Mouse (Mus musculus) intestine, embryonic 14.5 days (tissue): ENCODE data around the gene Rwdd1. TPM values are rescaled to one million over a fixed set of nuclear protein-coding genes. Genes with fewer than 3 reads are reported as not detected.
"Not testable (repeated sequence)": the region's sequence is repeated elsewhere in the genome, so short reads cannot be mapped to it uniquely, and the experiment has no call there.

Source experiments
- ATAC-seq: fragments of 200-750 bp; cut with Nextera tagmentation; replicated peaks from 2 replicates; pipeline ENCODE4 v1.8.0; 2017; ENCODE audit warnings: low read depth, moderate number of reproducible peaks, moderate TSS enrichment, moderate library complexity; ENCODE audit not compliant: low FRiP score, low TSS enrichment
- DNase-seq: peaks from one replicate; pipeline ENCODE4 v3.0.0-alpha.2; 2018; ENCODE audit warnings: low spot score
- H3K27ac ChIP-seq: fragments of 300-500 bp; sonication (generic); 2 replicates; pipeline ENCODE4 v1.5.1; 2014; ENCODE audit warnings: low read depth, mild to moderate bottlenecking, control low read depth
- H3K27me3 ChIP-seq: fragments of 300-500 bp; sonication (generic); replicated peaks from 2 replicates; pipeline ENCODE4 v1.6.1; 2014; ENCODE audit warnings: low read length, control low read depth; ENCODE audit not compliant: control insufficient read depth, insufficient read depth
- H3K36me3 ChIP-seq: fragments of 300-500 bp; sonication (generic); 2 replicates; pipeline ENCODE4 v1.6.1; 2014; ENCODE audit warnings: low read length, control low read depth; ENCODE audit not compliant: control insufficient read depth, insufficient read depth
- H3K4me1 ChIP-seq: fragments of 300-500 bp; sonication (generic); replicated peaks from 2 replicates; pipeline ENCODE4 v1.6.1; 2014; ENCODE audit warnings: low read length, control low read depth, mixed read lengths; ENCODE audit not compliant: control insufficient read depth, insufficient read depth
- H3K4me2 ChIP-seq: fragments of 300-500 bp; sonication (generic); 2 replicates; pipeline ENCODE4 v1.6.1; 2014; ENCODE audit warnings: low read length
- H3K4me3 ChIP-seq: fragments of 300-500 bp; sonication (generic); 2 replicates; pipeline ENCODE4 v1.5.1; 2014; ENCODE audit warnings: low read depth, low read length, control low read depth, mixed read lengths
- H3K9ac ChIP-seq: fragments of 300-500 bp; sonication (generic); 2 replicates; pipeline ENCODE4 v1.6.1; 2014; ENCODE audit warnings: mild to moderate bottlenecking, low read length
- H3K9me3 ChIP-seq: fragments of 300-500 bp; sonication (generic); 2 replicates; pipeline ENCODE4 v1.6.1; 2016; ENCODE audit warnings: low read length, control low read depth; ENCODE audit not compliant: control insufficient read depth
- WGBS: fragments of 180-500 bp; shearing (Covaris S2); extraction: QIAGEN DNeasy Blood & Tissue Kit; methylation state at CpG from one replicate; pipeline ENCODE4 v1.1.7; 2014; 5-methylcytosine and 5-hydroxymethylcytosine counted together
- polyA plus RNA-seq: library from polyadenylated mRNA; unstranded; fragments of >200 nt; fragmentation: Nextera tagmentation; extraction: Ambion mirVana; gene quantifications from 2 replicates; pipeline ENCODE4 v1.2.1, GENCODE M21; 2014

Rwdd1 gene
- polyA plus RNA-seq, 1 experiment from 2014 or later: 130 TPM

- H3K4me1 ChIP-seq: peaks cover 10% of the 10 kb centered on the region
- no peaks in the 10 kb centered on the region for H3K9me3 ChIP-seq
- ATAC-seq (no peak), DNase-seq (no peak)
- H3K4me3 ChIP-seq: peak overlapping the region; percentile 67
- H3K27me3 ChIP-seq: no peaks in the 10 kb centered on the region
- H3K27ac ChIP-seq: peak overlapping the region; percentile 92
- 0 out of 2 replicates have a peak, but pooled peaks cover 4% of the 10 kb centered on the region for H3K36me3 ChIP-seq
- H3K4me2 ChIP-seq: peak overlapping the region; percentile 85
- 0% methylated on average over 21 of the region's 21 CpGs for WGBS
- H3K9ac ChIP-seq: peak overlapping the region; percentile 91
Measured at GRCm38 (mm10) chr10:34018746-34019301, 600 bp downstream of the Rwdd1 start.

GRCm38 (mm10) chr10:34013241-34013640 lies 6.2 kb downstream of the Rwdd1 start:
- H3K27ac ChIP-seq: no peak overlapping the region
- no peak for ATAC-seq
- no peak overlapping the region for H3K4me3 ChIP-seq
- WGBS: 88% methylated on average over 2 of the region's 2 CpGs
- H3K36me3 ChIP-seq: peaks cover 14% of the 10 kb centered on the region; the same call in 1 of the 2 replicates
- no peak overlapping the region for H3K4me2 ChIP-seq
- no peak for DNase-seq
- H3K9me3 ChIP-seq: no peaks in the 10 kb centered on the region
- H3K9ac ChIP-seq: no peak overlapping the region
- no peaks in the 10 kb centered on the region for H3K27me3 ChIP-seq
- peaks cover 3% of the 10 kb centered on the region for H3K4me1 ChIP-seq

- H3K36me3 ChIP-seq: peaks cover 19% of the 10 kb centered on the region; the same call in 1 of the 2 replicates
- 95% methylated on average over 4 of the region's 4 CpGs for WGBS
- no peak overlapping the region for H3K9ac ChIP-seq
- H3K4me1 ChIP-seq: no peaks in the 10 kb centered on the region
- no peak for DNase-seq
- H3K4me2 ChIP-seq: no peak overlapping the region
- no peaks in the 10 kb centered on the region for H3K9me3 ChIP-seq
- no peaks in the 10 kb centered on the region for H3K27me3 ChIP-seq
- no peak overlapping the region for H3K4me3 ChIP-seq
- ATAC-seq: no peak
- no peak overlapping the region for H3K27ac ChIP-seq
Measured at GRCm38 (mm10) chr10:34012581-34012980, 6.8 kb downstream of the Rwdd1 start.

GRCm38 (mm10) chr10:33998397-33998796 lies 21.0 kb downstream of the Rwdd1 start:
- no peak for ATAC-seq
- H3K36me3 ChIP-seq: peaks cover 87% of the 10 kb centered on the region

GRCm38 (mm10) chr10:33996686-33997085 lies 22.7 kb downstream of the Rwdd1 start:
- WGBS: 94% methylated on average over 6 of the region's 8 CpGs
- peaks cover 87% of the 10 kb centered on the region for H3K36me3 ChIP-seq
- ATAC-seq, H3K9me3 ChIP-seq, DNase-seq, H3K4me2 ChIP-seq, H3K27me3 ChIP-seq, H3K4me3 ChIP-seq, H3K4me1 ChIP-seq, H3K27ac ChIP-seq, H3K9ac ChIP-seq: not testable (repeated sequence)

More at GRCm38 (mm10) chr10:33998397-33998796, 21.0 kb downstream of the Rwdd1 start:
- H3K4me3 ChIP-seq: no peak overlapping the region
- no peak overlapping the region for H3K27ac ChIP-seq
- no peak overlapping the region for H3K9ac ChIP-seq
- H3K4me2 ChIP-seq: no peak overlapping the region
- H3K9me3 ChIP-seq: no peaks in the 10 kb centered on the region
- H3K27me3 ChIP-seq: no peaks in the 10 kb centered on the region
- DNase-seq: no peak
- no peaks in the 10 kb centered on the region for H3K4me1 ChIP-seq

GRCm38 (mm10) chr10:33986771-33987170 lies 32.7 kb downstream of the Rwdd1 start:
- no peak overlapping the region for H3K4me2 ChIP-seq
- no peaks in the 10 kb centered on the region for H3K4me1 ChIP-seq
- H3K9ac ChIP-seq: no peak overlapping the region
- H3K9me3 ChIP-seq: no peaks in the 10 kb centered on the region
- no peaks in the 10 kb centered on the region for H3K27me3 ChIP-seq
- H3K4me3 ChIP-seq: no peak overlapping the region
- peak; percentile 66 for DNase-seq
- ATAC-seq: 0 out of 2 replicates have a peak, but pooled peaks have one; percentile 40
- H3K27ac ChIP-seq: no peak overlapping the region
- peaks cover 17% of the 10 kb centered on the region for H3K36me3 ChIP-seq
- 28% methylated on average over 4 of the region's 4 CpGs for WGBS

GRCm38 (mm10) chr10:33974781-33975494 lies 44.5 kb downstream of the Rwdd1 start:
- H3K9me3 ChIP-seq: peaks cover 4% of the 10 kb centered on the region; the same call in 1 of the 2 replicates
- H3K36me3 ChIP-seq: no peaks in the 10 kb centered on the region
- H3K9ac ChIP-seq: no peak overlapping the region
- no peak overlapping the region for H3K27ac ChIP-seq
- no peaks in the 10 kb centered on the region for H3K4me1 ChIP-seq
- H3K27me3 ChIP-seq: no peaks in the 10 kb centered on the region
- DNase-seq (no peak), ATAC-seq (no peak)
- 83% methylated on average over 7 of the region's 7 CpGs for WGBS
- no peak overlapping the region for H3K4me3 ChIP-seq
- H3K4me2 ChIP-seq: no peak overlapping the region

GRCm38 (mm10) chr10:33952509-33952908 lies 66.9 kb downstream of the Rwdd1 start:
- Histone ChIP-seq H3K36me3 (peaks cover 13% of the 10 kb centered on the region), H3K27ac (no peak overlapping the region), H3K9ac (no peak overlapping the region), H3K4me2 (no peak overlapping the region), H3K9me3 (no peaks in the 10 kb centered on the region), H3K4me3 (no peak overlapping the region), H3K4me1 (no peaks in the 10 kb centered on the region; the same call in 1 of the 2 replicates), H3K27me3 (no peaks in the 10 kb centered on the region)
- DNase-seq (no peak), ATAC-seq (no peak)
- WGBS: 72% methylated on average over 3 of the region's 3 CpGs
